Mouse (Mus musculus): ENCODE measurements around the gene Lbh. TPM values are rescaled to one million over a fixed set of nuclear protein-coding genes. Genes with fewer than 3 reads are reported as not detected.

The Lbh gene
- polyA plus RNA-seq, 1 experiment from 2014 or later = 4.2 TPM

- 63% methylated on average over 12 of the region's 12 CpGs for WGBS
- H3K27me3 ChIP-seq (ENCODE audit: control insufficient read depth, insufficient read depth, low read length) = no peaks in the 10 kb centered on the region
- H3K4me2 ChIP-seq (ENCODE audit: low read depth, low read length) = no peak overlapping the region
- H3K9me3 ChIP-seq (replicated peaks; ENCODE audit: control insufficient read depth, low read length) = no peaks in the 10 kb centered on the region
- H3K4me3 ChIP-seq (replicated peaks; ENCODE audit: low read length) = no peak overlapping the region
- peak; percentile 76 for ATAC-seq (ENCODE audit: insufficient read depth, low FRiP score)
- H3K36me3 ChIP-seq (ENCODE audit: control insufficient read depth, insufficient read depth, low read length) = 0 out of 2 replicates have a peak, but pooled peaks cover 10% of the 10 kb centered on the region
- H3K9ac ChIP-seq (ENCODE audit: low read length) = no peak overlapping the region; the same call in 1 of the 2 replicates
- H3K27ac ChIP-seq (ENCODE audit: low read length) = peak overlapping the region; percentile 4
- peaks cover 19% of the 10 kb centered on the region for H3K4me1 ChIP-seq (ENCODE audit: control insufficient read depth, insufficient read depth, low read length)
These were observed 7.9 kb downstream of the Lbh start for GRCm38 (mm10) chr17:72925804-72926617.

GRCm38 (mm10) chr17:72926994-72927393, 8.9 kb downstream of the Lbh start:
- H3K4me1 ChIP-seq (ENCODE audit: control insufficient read depth, insufficient read depth, low read length) = peaks cover 14% of the 10 kb centered on the region
- no peak overlapping the region for H3K4me2 ChIP-seq (ENCODE audit: low read depth, low read length)
- H3K36me3 ChIP-seq (ENCODE audit: control insufficient read depth, insufficient read depth, low read length) = 0 out of 2 replicates have a peak, but pooled peaks cover 10% of the 10 kb centered on the region
- ATAC-seq (ENCODE audit: insufficient read depth, low FRiP score) = no peak
- H3K9me3 ChIP-seq (replicated peaks; ENCODE audit: control insufficient read depth, low read length) = peaks cover 3% of the 10 kb centered on the region; the same call in 1 of the 2 replicates
- 81% methylated on average over 8 of the region's 8 CpGs for WGBS
- H3K27ac ChIP-seq (ENCODE audit: low read length) = no peak overlapping the region
- H3K27me3 ChIP-seq (ENCODE audit: control insufficient read depth, insufficient read depth, low read length) = no peaks in the 10 kb centered on the region
- no peak overlapping the region for H3K4me3 ChIP-seq (replicated peaks; ENCODE audit: low read length)
- H3K9ac ChIP-seq (ENCODE audit: low read length) = no peak overlapping the region

- peaks cover 6% of the 10 kb centered on the region; the same call in 1 of the 2 replicates for H3K9me3 ChIP-seq (replicated peaks; ENCODE audit: control insufficient read depth, low read length)
- H3K27ac ChIP-seq (ENCODE audit: low read length) = no peak overlapping the region
- H3K4me3 ChIP-seq (replicated peaks; ENCODE audit: low read length) = no peak overlapping the region
- peaks cover 38% of the 10 kb centered on the region for H3K4me1 ChIP-seq (ENCODE audit: control insufficient read depth, insufficient read depth, low read length)
- no peak overlapping the region for H3K9ac ChIP-seq (ENCODE audit: low read length)
- H3K4me2 ChIP-seq (ENCODE audit: low read depth, low read length) = no peak overlapping the region
- WGBS = 71% methylated on average over 4 of the region's 4 CpGs
- H3K27me3 ChIP-seq (ENCODE audit: control insufficient read depth, insufficient read depth, low read length) = no peaks in the 10 kb centered on the region
- no peak for ATAC-seq (ENCODE audit: insufficient read depth, low FRiP score)
- 0 out of 2 replicates have a peak, but pooled peaks cover 3% of the 10 kb centered on the region for H3K36me3 ChIP-seq (ENCODE audit: control insufficient read depth, insufficient read depth, low read length)
These were observed 15.0 kb downstream of the Lbh start for GRCm38 (mm10) chr17:72933116-72933515.

- ATAC-seq (ENCODE audit: insufficient read depth, low FRiP score) = no peak
- Histone ChIP-seq H3K27me3 (ENCODE audit: control insufficient read depth, insufficient read depth, low read length) (no peaks in the 10 kb centered on the region), H3K4me2 (ENCODE audit: low read depth, low read length) (no peak overlapping the region), H3K36me3 (ENCODE audit: control insufficient read depth, insufficient read depth, low read length) (0 out of 2 replicates have a peak, but pooled peaks cover 3% of the 10 kb centered on the region), H3K9me3 (replicated peaks; ENCODE audit: control insufficient read depth, low read length) (peaks cover 6% of the 10 kb centered on the region; the same call in 1 of the 2 replicates), H3K27ac (ENCODE audit: low read length) (no peak overlapping the region), H3K4me1 (ENCODE audit: control insufficient read depth, insufficient read depth, low read length) (peaks cover 46% of the 10 kb centered on the region), H3K9ac (ENCODE audit: low read length) (no peak overlapping the region; the same call in 1 of the 2 replicates), H3K4me3 (replicated peaks; ENCODE audit: low read length) (no peak overlapping the region)
- 62% methylated on average over 2 of the region's 2 CpGs for WGBS
These were observed 16.0 kb downstream of the Lbh start for GRCm38 (mm10) chr17:72934146-72934545.

- ATAC-seq (ENCODE audit: insufficient read depth, low FRiP score) = no peak
- Histone ChIP-seq H3K4me1 (ENCODE audit: control insufficient read depth, insufficient read depth, low read length) (peaks cover 47% of the 10 kb centered on the region), H3K9me3 (replicated peaks; ENCODE audit: control insufficient read depth, low read length) (peaks cover 6% of the 10 kb centered on the region; the same call in 1 of the 2 replicates), H3K27ac (ENCODE audit: low read length) (no peak overlapping the region), H3K27me3 (ENCODE audit: control insufficient read depth, insufficient read depth, low read length) (no peaks in the 10 kb centered on the region), H3K9ac (ENCODE audit: low read length) (no peak overlapping the region; the same call in 1 of the 2 replicates), H3K4me3 (replicated peaks; ENCODE audit: low read length) (no peak overlapping the region), H3K36me3 (ENCODE audit: control insufficient read depth, insufficient read depth, low read length) (0 out of 2 replicates have a peak, but pooled peaks cover 3% of the 10 kb centered on the region), H3K4me2 (ENCODE audit: low read depth, low read length) (no peak overlapping the region)
- 63% methylated on average over 3 of the region's 3 CpGs for WGBS
These were observed 16.5 kb downstream of the Lbh start for GRCm38 (mm10) chr17:72934653-72935052.

- no peaks in the 10 kb centered on the region for H3K27me3 ChIP-seq (ENCODE audit: control insufficient read depth, insufficient read depth, low read length)
- H3K36me3 ChIP-seq (ENCODE audit: control insufficient read depth, insufficient read depth, low read length) = peaks cover 10% of the 10 kb centered on the region; the same call in 1 of the 2 replicates
- no peak overlapping the region for H3K4me3 ChIP-seq (replicated peaks; ENCODE audit: low read length)
- H3K4me2 ChIP-seq (ENCODE audit: low read depth, low read length) = no peak overlapping the region
- peaks cover 47% of the 10 kb centered on the region for H3K4me1 ChIP-seq (ENCODE audit: control insufficient read depth, insufficient read depth, low read length)
- H3K9ac ChIP-seq (ENCODE audit: low read length) = no peak overlapping the region
- H3K9me3 ChIP-seq (replicated peaks; ENCODE audit: control insufficient read depth, low read length) = peaks cover 6% of the 10 kb centered on the region; the same call in 1 of the 2 replicates
- peak overlapping the region; percentile 11; the same call in 1 of the 2 replicates for H3K27ac ChIP-seq (ENCODE audit: low read length)
- ATAC-seq (ENCODE audit: insufficient read depth, low FRiP score) = no peak
- 32% methylated on average over 7 of the region's 7 CpGs for WGBS
These were observed 17.8 kb downstream of the Lbh start for GRCm38 (mm10) chr17:72935921-72936320.

GRCm38 (mm10) chr17:72936336-72936735, 18.2 kb downstream of the Lbh start:
- H3K36me3 ChIP-seq (ENCODE audit: control insufficient read depth, insufficient read depth, low read length) = peaks cover 13% of the 10 kb centered on the region; the same call in 1 of the 2 replicates
- H3K27ac ChIP-seq (ENCODE audit: low read length) = no peak overlapping the region
- H3K4me3 ChIP-seq (replicated peaks; ENCODE audit: low read length) = no peak overlapping the region
- no peak for ATAC-seq (ENCODE audit: insufficient read depth, low FRiP score)
- no peak overlapping the region for H3K9ac ChIP-seq (ENCODE audit: low read length)
- WGBS = 77% methylated on average over 3 of the region's 3 CpGs
- peaks cover 5% of the 10 kb centered on the region; the same call in 1 of the 2 replicates for H3K9me3 ChIP-seq (replicated peaks; ENCODE audit: control insufficient read depth, low read length)
- H3K4me1 ChIP-seq (ENCODE audit: control insufficient read depth, insufficient read depth, low read length) = peaks cover 47% of the 10 kb centered on the region
- no peak overlapping the region for H3K4me2 ChIP-seq (ENCODE audit: low read depth, low read length)
- H3K27me3 ChIP-seq (ENCODE audit: control insufficient read depth, insufficient read depth, low read length) = no peaks in the 10 kb centered on the region

- H3K4me1 ChIP-seq (ENCODE audit: control insufficient read depth, insufficient read depth, low read length) = peaks cover 47% of the 10 kb centered on the region
- H3K4me3 ChIP-seq (replicated peaks; ENCODE audit: low read length) = no peak overlapping the region
- no peak for ATAC-seq (ENCODE audit: insufficient read depth, low FRiP score)
- H3K27me3 ChIP-seq (ENCODE audit: control insufficient read depth, insufficient read depth, low read length) = no peaks in the 10 kb centered on the region
- H3K36me3 ChIP-seq (ENCODE audit: control insufficient read depth, insufficient read depth, low read length) = peaks cover 17% of the 10 kb centered on the region
- H3K9me3 ChIP-seq (replicated peaks; ENCODE audit: control insufficient read depth, low read length) = peaks cover under 1% of the 10 kb centered on the region; the same call in 1 of the 2 replicates
- no peak overlapping the region for H3K27ac ChIP-seq (ENCODE audit: low read length)
- WGBS = 76% methylated on average over 9 of the region's 9 CpGs
- no peak overlapping the region for H3K4me2 ChIP-seq (ENCODE audit: low read depth, low read length)
- H3K9ac ChIP-seq (ENCODE audit: low read length) = no peak overlapping the region
These were observed 19.1 kb downstream of the Lbh start for GRCm38 (mm10) chr17:72937204-72937603.

Measured in stomach, embryonic 16.5 days (tissue).